Mouse (Mus musculus): ENCODE measurements at regions not wholly inside any gene's neighbourhood (a gene's known extent, or its start where the extent isn't known, plus 50 kb on each side); places are given as distances from the start of the nearest gene placed in this dataset.

DNA sequence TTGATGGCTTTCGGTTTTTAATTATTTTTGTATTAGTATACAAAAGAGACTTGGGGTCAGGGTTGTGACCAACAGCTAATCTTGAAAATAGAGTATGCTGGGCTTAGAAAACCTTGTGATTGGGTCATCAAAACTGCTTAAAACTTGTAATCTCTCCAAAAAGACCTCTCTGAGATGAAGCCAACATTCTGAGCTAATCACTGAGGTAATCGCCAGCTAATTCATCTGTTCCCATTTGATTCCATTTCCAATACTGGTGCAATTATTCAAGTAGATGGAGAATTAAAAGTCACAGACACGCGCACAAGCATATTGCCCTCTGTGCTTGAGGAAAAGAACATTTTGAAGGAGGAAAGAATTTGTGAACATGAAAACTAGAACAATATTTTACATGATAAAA is 459.9 kb downstream of the Nuf2 start:
- no peaks in the 10 kb centered on the region for H3K36me3 ChIP-seq (ENCODE audit: control insufficient read depth, insufficient read depth, low read length)
- H3K27me3 ChIP-seq (ENCODE audit: control insufficient read depth, insufficient read depth, low read depth, low read length), result no peaks in the 10 kb centered on the region
- no peak overlapping the region for H3K4me3 ChIP-seq (ENCODE audit: low read depth, low read length)
- no peaks in the 10 kb centered on the region for H3K9me3 ChIP-seq (replicated peaks; ENCODE audit: control insufficient read depth, low read length, poor library complexity, severe bottlenecking)
- ATAC-seq, result no peak
- H3K4me1 ChIP-seq (ENCODE audit: control insufficient read depth, insufficient read depth, low read length), result no peaks in the 10 kb centered on the region
- H3K27ac ChIP-seq (ENCODE audit: low read length), result no peak overlapping the region
- no peak overlapping the region for H3K4me2 ChIP-seq (ENCODE audit: low read length)
- WGBS, result 59% methylated on average over 4 of the region's 4 CpGs
- H3K9ac ChIP-seq (ENCODE audit: low read depth, low read length), result no peak overlapping the region

DNA sequence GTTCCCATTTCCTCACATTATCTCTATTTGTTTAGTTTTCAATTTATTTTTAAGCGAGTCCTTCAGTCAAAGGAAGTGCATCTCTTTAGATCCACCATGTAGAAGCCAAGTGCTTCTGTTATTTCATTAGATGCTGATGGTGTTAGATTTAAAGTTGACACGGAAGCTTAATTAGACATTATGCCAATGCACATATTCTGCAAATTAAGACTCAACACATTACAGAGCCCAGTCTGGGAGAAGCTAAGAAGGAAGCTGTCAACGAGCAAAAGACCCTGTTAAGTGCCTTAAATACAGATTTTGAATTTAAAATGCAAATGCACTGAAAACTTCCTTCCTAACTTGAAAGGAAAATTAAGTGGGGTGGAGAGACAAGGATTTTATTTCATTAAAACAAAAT is 461.6 kb downstream of the Nuf2 start:
- WGBS, result 77% methylated on average over 3 of the region's 3 CpGs
- ATAC-seq, result no peak
- H3K36me3 ChIP-seq (ENCODE audit: control insufficient read depth, insufficient read depth, low read length), result no peaks in the 10 kb centered on the region
- H3K27me3 ChIP-seq (ENCODE audit: control insufficient read depth, insufficient read depth, low read depth, low read length), result no peaks in the 10 kb centered on the region
- no peak overlapping the region for H3K9ac ChIP-seq (ENCODE audit: low read depth, low read length)
- no peak overlapping the region for H3K27ac ChIP-seq (ENCODE audit: low read length)
- no peak overlapping the region for H3K4me2 ChIP-seq (ENCODE audit: low read length)
- H3K9me3 ChIP-seq (replicated peaks; ENCODE audit: control insufficient read depth, low read length, poor library complexity, severe bottlenecking), result no peaks in the 10 kb centered on the region
- no peak overlapping the region for H3K4me3 ChIP-seq (ENCODE audit: low read depth, low read length)
- no peaks in the 10 kb centered on the region for H3K4me1 ChIP-seq (ENCODE audit: control insufficient read depth, insufficient read depth, low read length)

DNA sequence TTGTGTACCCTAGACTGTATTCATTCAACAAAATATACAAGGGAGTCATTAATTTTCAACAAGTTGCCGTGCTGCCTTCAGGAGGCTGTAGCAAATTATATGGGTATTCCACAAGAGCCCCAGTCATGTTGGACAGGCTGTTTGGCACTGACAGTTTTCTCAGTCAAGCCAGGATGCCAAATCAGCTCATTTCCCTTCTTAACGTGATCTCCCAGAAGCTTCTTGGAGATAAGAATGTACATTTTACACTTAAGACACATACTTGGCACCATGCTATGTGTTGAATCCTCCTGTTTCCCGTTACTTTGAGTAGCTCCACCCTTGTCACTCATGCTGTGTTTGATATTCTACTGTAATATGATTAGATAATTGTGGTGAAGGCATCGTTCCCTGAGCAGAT is 464.5 kb downstream of the Nuf2 start:
- H3K4me1 ChIP-seq (ENCODE audit: control insufficient read depth, insufficient read depth, low read length), result no peaks in the 10 kb centered on the region
- 71% methylated on average over 4 of the region's 4 CpGs for WGBS
- no peaks in the 10 kb centered on the region for H3K36me3 ChIP-seq (ENCODE audit: control insufficient read depth, insufficient read depth, low read length)
- no peak for ATAC-seq
- H3K9ac ChIP-seq (ENCODE audit: low read depth, low read length), result no peak overlapping the region
- no peaks in the 10 kb centered on the region for H3K27me3 ChIP-seq (ENCODE audit: control insufficient read depth, insufficient read depth, low read depth, low read length)
- H3K9me3 ChIP-seq (replicated peaks; ENCODE audit: control insufficient read depth, low read length, poor library complexity, severe bottlenecking), result no peaks in the 10 kb centered on the region
- H3K4me3 ChIP-seq (ENCODE audit: low read depth, low read length), result no peak overlapping the region
- no peak overlapping the region for H3K27ac ChIP-seq (ENCODE audit: low read length)
- H3K4me2 ChIP-seq (ENCODE audit: low read length), result no peak overlapping the region

DNA sequence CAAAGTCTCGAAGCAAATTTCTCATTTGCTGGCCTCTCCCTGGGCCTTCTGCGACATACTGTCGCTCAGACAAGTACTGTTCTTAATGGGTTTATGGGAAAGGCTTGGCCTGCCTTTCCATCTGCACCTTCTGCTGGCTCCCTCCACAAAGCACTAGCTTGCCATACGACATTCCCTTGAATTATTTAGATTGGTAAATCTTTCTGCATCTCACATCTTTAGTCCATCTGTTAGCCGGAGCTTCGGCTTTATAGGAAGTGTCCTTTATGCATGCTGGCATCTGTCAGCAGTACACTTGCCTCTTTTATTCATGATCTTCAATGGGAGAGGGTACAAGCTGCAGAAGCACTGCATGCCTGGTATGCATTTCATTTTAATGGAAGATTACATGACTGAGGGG is 470.6 kb downstream of the Nuf2 start:
- WGBS, result 49% methylated on average over 6 of the region's 6 CpGs
- no peaks in the 10 kb centered on the region for H3K4me1 ChIP-seq (ENCODE audit: control insufficient read depth, insufficient read depth, low read length)
- H3K9me3 ChIP-seq (replicated peaks; ENCODE audit: control insufficient read depth, low read length, poor library complexity, severe bottlenecking), result no peaks in the 10 kb centered on the region
- H3K27me3 ChIP-seq (ENCODE audit: control insufficient read depth, insufficient read depth, low read depth, low read length), result no peaks in the 10 kb centered on the region
- peak; percentile 51; the same call in 1 of the 2 replicates for ATAC-seq
- H3K4me2 ChIP-seq (ENCODE audit: low read length), result no peak overlapping the region
- no peak overlapping the region for H3K27ac ChIP-seq (ENCODE audit: low read length)
- H3K36me3 ChIP-seq (ENCODE audit: control insufficient read depth, insufficient read depth, low read length), result no peaks in the 10 kb centered on the region
- no peak overlapping the region for H3K4me3 ChIP-seq (ENCODE audit: low read depth, low read length)
- H3K9ac ChIP-seq (ENCODE audit: low read depth, low read length), result no peak overlapping the region

GRCm38 (mm10) chr1:169060145-169060544 is 471.1 kb downstream of the Nuf2 start:
- Histone ChIP-seq H3K9ac (ENCODE audit: low read depth, low read length) (no peak overlapping the region), H3K27me3 (ENCODE audit: control insufficient read depth, insufficient read depth, low read depth, low read length) (no peaks in the 10 kb centered on the region), H3K4me2 (ENCODE audit: low read length) (no peak overlapping the region), H3K4me3 (ENCODE audit: low read depth, low read length) (no peak overlapping the region), H3K36me3 (ENCODE audit: control insufficient read depth, insufficient read depth, low read length) (no peaks in the 10 kb centered on the region), H3K9me3 (replicated peaks; ENCODE audit: control insufficient read depth, low read length, poor library complexity, severe bottlenecking) (no peaks in the 10 kb centered on the region), H3K4me1 (ENCODE audit: control insufficient read depth, insufficient read depth, low read length) (no peaks in the 10 kb centered on the region), H3K27ac (ENCODE audit: low read length) (no peak overlapping the region)
- no peak for ATAC-seq
- WGBS, result 65% methylated on average over 5 of the region's 5 CpGs

DNA sequence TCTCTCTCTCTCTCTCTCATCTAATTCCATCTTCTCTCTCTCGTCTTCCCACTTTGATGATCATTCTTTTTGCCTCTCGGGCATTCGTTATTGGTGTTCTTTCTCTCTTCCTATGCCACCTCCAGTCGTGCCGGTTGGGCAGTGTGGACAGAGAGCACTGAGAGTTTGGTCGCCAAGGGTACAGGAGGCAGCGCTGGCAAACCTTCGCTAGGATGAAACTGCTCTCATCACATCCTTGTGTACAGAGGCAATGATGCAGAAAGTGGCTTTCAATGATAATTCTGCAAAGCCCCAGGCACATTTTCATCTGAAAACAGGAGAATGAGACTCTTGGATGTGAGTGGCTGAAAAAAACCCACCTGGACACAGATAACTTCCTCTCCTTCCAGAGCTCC is 479.4 kb downstream of the Nuf2 start:
- no peak overlapping the region for H3K27ac ChIP-seq (ENCODE audit: low read length)
- H3K4me1 ChIP-seq (ENCODE audit: control insufficient read depth, insufficient read depth, low read length), result 0 out of 2 replicates have a peak, but pooled peaks cover 5% of the 10 kb centered on the region
- no peak overlapping the region for H3K4me3 ChIP-seq (ENCODE audit: low read depth, low read length)
- no peak overlapping the region for H3K9ac ChIP-seq (ENCODE audit: low read depth, low read length)
- WGBS, result 37% methylated on average over 7 of the region's 8 CpGs
- H3K36me3 ChIP-seq (ENCODE audit: control insufficient read depth, insufficient read depth, low read length), result no peaks in the 10 kb centered on the region
- H3K27me3 ChIP-seq (ENCODE audit: control insufficient read depth, insufficient read depth, low read depth, low read length), result no peaks in the 10 kb centered on the region
- 0 out of 2 replicates have a peak overlapping the region, but pooled peaks have one; percentile 8 for H3K4me2 ChIP-seq (ENCODE audit: low read length)
- peak; percentile 67; the same call in 1 of the 2 replicates for ATAC-seq
- no peaks in the 10 kb centered on the region for H3K9me3 ChIP-seq (replicated peaks; ENCODE audit: control insufficient read depth, low read length, poor library complexity, severe bottlenecking)

DNA sequence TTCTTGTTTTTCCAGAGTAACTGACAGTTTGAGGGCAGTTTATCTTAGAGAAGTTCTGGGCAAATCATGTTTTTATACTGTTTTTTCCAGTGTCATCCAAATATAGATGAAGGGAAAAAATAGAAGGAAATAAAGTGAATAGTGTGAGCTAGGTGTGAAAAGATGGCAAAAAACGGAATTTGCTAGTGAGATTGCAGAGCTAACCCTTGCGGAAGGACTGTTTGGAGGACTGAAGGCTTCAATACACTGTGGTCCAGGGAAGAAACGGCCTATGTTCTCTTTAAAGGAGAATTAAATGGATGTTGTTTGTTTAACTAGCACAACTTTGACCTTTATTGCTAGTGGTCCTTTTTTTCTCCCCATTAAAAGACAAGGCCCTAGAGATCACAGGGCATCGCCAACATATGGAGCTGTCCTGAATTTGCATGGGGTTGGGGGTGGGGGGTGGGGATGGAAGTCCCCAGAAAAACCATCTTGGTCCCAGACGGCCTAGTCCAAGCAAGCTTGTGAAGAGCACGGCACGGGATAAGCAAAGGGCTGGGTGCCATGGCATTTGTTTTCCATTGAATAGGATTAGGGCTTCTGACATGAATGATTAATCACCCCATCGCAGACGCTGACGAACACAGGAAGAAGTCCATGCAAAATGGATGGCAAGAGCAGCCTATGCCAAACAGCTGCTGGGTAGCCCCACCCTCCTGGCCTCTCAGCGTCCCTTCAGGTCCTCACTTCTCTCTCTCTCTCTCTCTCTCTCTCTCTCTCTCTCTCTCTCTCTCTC is 480.0 kb downstream of the Nuf2 start:
- Histone ChIP-seq H3K4me2 (ENCODE audit: low read length) (peak overlapping the region; percentile 8; the same call in 1 of the 2 replicates), H3K27me3 (ENCODE audit: control insufficient read depth, insufficient read depth, low read depth, low read length) (no peaks in the 10 kb centered on the region), H3K27ac (ENCODE audit: low read length) (peak overlapping the region; percentile 33; the same call in 1 of the 2 replicates), H3K4me1 (ENCODE audit: control insufficient read depth, insufficient read depth, low read length) (0 out of 2 replicates have a peak, but pooled peaks cover 5% of the 10 kb centered on the region), H3K9ac (ENCODE audit: low read depth, low read length) (no peak overlapping the region), H3K9me3 (replicated peaks; ENCODE audit: control insufficient read depth, low read length, poor library complexity, severe bottlenecking) (no peaks in the 10 kb centered on the region), H3K36me3 (ENCODE audit: control insufficient read depth, insufficient read depth, low read length) (no peaks in the 10 kb centered on the region), H3K4me3 (ENCODE audit: low read depth, low read length) (no peak overlapping the region)
- peak; percentile 92 for ATAC-seq
- WGBS, result 24% methylated on average over 10 of the region's 11 CpGs

GRCm38 (mm10) chr1:169049846-169050245 is 481.4 kb downstream of the Nuf2 start:
- H3K36me3 ChIP-seq (ENCODE audit: control insufficient read depth, insufficient read depth, low read length), result no peaks in the 10 kb centered on the region
- H3K9ac ChIP-seq (ENCODE audit: low read depth, low read length), result no peak overlapping the region
- no peaks in the 10 kb centered on the region for H3K9me3 ChIP-seq (replicated peaks; ENCODE audit: control insufficient read depth, low read length, poor library complexity, severe bottlenecking)
- ATAC-seq, result no peak
- no peak overlapping the region for H3K27ac ChIP-seq (ENCODE audit: low read length)
- no peaks in the 10 kb centered on the region for H3K27me3 ChIP-seq (ENCODE audit: control insufficient read depth, insufficient read depth, low read depth, low read length)
- H3K4me2 ChIP-seq (ENCODE audit: low read length), result no peak overlapping the region
- 90% methylated on average over 2 of the region's 2 CpGs for WGBS
- no peak overlapping the region for H3K4me3 ChIP-seq (ENCODE audit: low read depth, low read length)
- H3K4me1 ChIP-seq (ENCODE audit: control insufficient read depth, insufficient read depth, low read length), result 0 out of 2 replicates have a peak, but pooled peaks cover 5% of the 10 kb centered on the region

GRCm38 (mm10) chr1:169046791-169047525 is 484.3 kb downstream of the Nuf2 start:
- H3K4me2 ChIP-seq (ENCODE audit: low read length), result no peak overlapping the region
- 0 out of 2 replicates have a peak, but pooled peaks cover 5% of the 10 kb centered on the region for H3K4me1 ChIP-seq (ENCODE audit: control insufficient read depth, insufficient read depth, low read length)
- no peak overlapping the region for H3K4me3 ChIP-seq (ENCODE audit: low read depth, low read length)
- H3K27me3 ChIP-seq (ENCODE audit: control insufficient read depth, insufficient read depth, low read depth, low read length), result no peaks in the 10 kb centered on the region
- no peak for ATAC-seq
- 59% methylated on average over 4 of the region's 4 CpGs for WGBS
- H3K27ac ChIP-seq (ENCODE audit: low read length), result no peak overlapping the region
- no peak overlapping the region for H3K9ac ChIP-seq (ENCODE audit: low read depth, low read length)
- no peaks in the 10 kb centered on the region for H3K36me3 ChIP-seq (ENCODE audit: control insufficient read depth, insufficient read depth, low read length)
- H3K9me3 ChIP-seq (replicated peaks; ENCODE audit: control insufficient read depth, low read length, poor library complexity, severe bottlenecking), result no peaks in the 10 kb centered on the region

Data from midbrain, embryonic 16.5 days (tissue).